ENCODE assay signal across 9 mouse cellular contexts in genomic region chr12:86492822-86493221, GRCm38 (mm10).
DNase-seq lines count a peak whose midpoint lies in the region; ATAC-seq and TF ChIP-seq lines count a peak whose summit lies in the region.
"Had no signal": no experiment of that assay in that cellular context is flagged by ENCODE, and none has a peak within 500 bp of the region (broad histone marks: within the 10 kb centered on the region; RNA-seq: fewer than 3 reads in every experiment).

No protein-coding gene starts in this region.

- H3K4me1 ChIP-seq in lung, embryonic 14.5 days (ENCODE audit: insufficient read depth) = no peaks in the 10 kb centered on the region
- peaks cover 15% of the 10 kb centered on the region for H3K4me1 ChIP-seq in hindbrain, embryonic 13.5 days (replicated peaks)
- no peaks in the 10 kb centered on the region for H3K4me1 ChIP-seq in liver, postnatal 0 days (ENCODE audit: insufficient read depth)

- no peak overlapping the region for H3K4me3 ChIP-seq in lung, embryonic 14.5 days (ENCODE audit: low read depth, low read length)
- H3K4me3 ChIP-seq in hindbrain, embryonic 13.5 days = no peak overlapping the region
- H3K4me3 ChIP-seq in liver, postnatal 0 days (ENCODE audit: low read depth, low read length) = no peak overlapping the region
- H3K4me3 ChIP-seq: neural tube, embryonic 13.5 days had no signal

- H3K9me3 ChIP-seq in lung, embryonic 14.5 days (ENCODE audit: low read depth, low read length) = no peaks in the 10 kb centered on the region
- no peaks in the 10 kb centered on the region for H3K9me3 ChIP-seq in hindbrain, embryonic 13.5 days
- no peaks in the 10 kb centered on the region for H3K9me3 ChIP-seq in liver, postnatal 0 days (ENCODE audit: low read length)
- H3K9me3 ChIP-seq: neural tube, embryonic 13.5 days had no signal

- H3K36me3 ChIP-seq in lung, embryonic 14.5 days (ENCODE audit: insufficient read depth) = no peaks in the 10 kb centered on the region
- no peaks in the 10 kb centered on the region for H3K36me3 ChIP-seq in hindbrain, embryonic 13.5 days
- no peaks in the 10 kb centered on the region for H3K36me3 ChIP-seq in liver, postnatal 0 days (replicated peaks; ENCODE audit: insufficient read depth, low read length)
- H3K36me3 ChIP-seq: neural tube, embryonic 13.5 days had no signal

- peak; percentile 46 for DNase-seq in adrenal gland, postnatal 10 days
- DNase-seq in adrenal gland, adult 8-10 months = no peak
- peak; percentile 32 for DNase-seq in lung, embryonic 14.5 days
- DNase-seq in lung, postnatal 10 days = no peak
- peak; percentile 46 to 51 for DNase-seq in right cerebral cortex, postnatal 10 days (ENCODE audit: low spot score in 2 of 2)
- DNase-seq in liver, postnatal 0 days = no peak
- no peak for DNase-seq in kidney, postnatal 14 days

- no peak overlapping the region for H3K4me2 ChIP-seq in lung, embryonic 14.5 days
- H3K4me2 ChIP-seq in hindbrain, embryonic 13.5 days = peak overlapping the region; percentile 8; the same call in 1 of the 2 replicates
- no peak overlapping the region for H3K4me2 ChIP-seq in liver, postnatal 0 days (ENCODE audit: low read depth, low read length)
- H3K4me2 ChIP-seq: neural tube, embryonic 13.5 days had no signal

- TF ChIP-seq CTCF in lung, embryonic 14.5 days (IDR thresholded peaks at IDR 0.05; ENCODE audit: low read depth) = no peak
- no peak for TF ChIP-seq CTCF in liver, postnatal 0 days (IDR thresholded peaks at IDR 0.05; ENCODE audit: low read depth)

- WGBS in lung, embryonic 14.5 days = 30% methylated on average over 9 of the region's 9 CpGs
- 41% methylated on average over 9 of the region's 9 CpGs for WGBS in hindbrain, embryonic 13.5 days
- 50% methylated on average over 9 of the region's 9 CpGs for WGBS in liver, postnatal 0 days (ENCODE audit: insufficient replicate concordance)

- no peak overlapping the region for H3K27ac ChIP-seq in lung, embryonic 14.5 days (ENCODE audit: low read depth)
- H3K27ac ChIP-seq in hindbrain, embryonic 13.5 days = peak overlapping the region; percentile 55; the same call in 1 of the 2 replicates
- H3K27ac ChIP-seq in liver, postnatal 0 days (ENCODE audit: low read depth) = no peak overlapping the region
- H3K27ac ChIP-seq: neural tube, embryonic 13.5 days had no signal

- H3K9ac ChIP-seq in lung, embryonic 14.5 days = no peak overlapping the region
- H3K9ac ChIP-seq in hindbrain, embryonic 13.5 days = no peak overlapping the region
- H3K9ac ChIP-seq in liver, postnatal 0 days (replicated peaks) = no peak overlapping the region
- H3K9ac ChIP-seq: neural tube, embryonic 13.5 days had no signal

- H3K27me3 ChIP-seq in lung, embryonic 14.5 days (ENCODE audit: insufficient read depth, low read length) = no peaks in the 10 kb centered on the region
- no peaks in the 10 kb centered on the region for H3K27me3 ChIP-seq in hindbrain, embryonic 13.5 days
- no peaks in the 10 kb centered on the region for H3K27me3 ChIP-seq in liver, postnatal 0 days (ENCODE audit: insufficient read depth, low read length)
- H3K27me3 ChIP-seq: neural tube, embryonic 13.5 days had no signal

- ATAC-seq in lung, embryonic 14.5 days (ENCODE audit: insufficient read depth) = no peak
- peak; percentile 43; the same call in 1 of the 2 replicates for ATAC-seq in hindbrain, embryonic 13.5 days (ENCODE audit: low FRiP score)
- ATAC-seq in liver, postnatal 0 days = no peak

- TF ChIP-seq EP300 in liver, postnatal 0 days (IDR thresholded peaks at IDR 0.05; ENCODE audit: low read depth) = no peak

Comparison
In these comparisons a context has a peak if more than half of its experiments do, and no peak if none do; other contexts are left out.
1. DNase-seq: peak in adrenal gland, postnatal 10 days (single experiment), lung, embryonic 14.5 days (single experiment) and right cerebral cortex, postnatal 10 days (2 of 2); none in adrenal gland, adult 8-10 months (single experiment), lung, postnatal 10 days (single experiment), liver, postnatal 0 days (single experiment) and kidney, postnatal 14 days (single experiment).